Mouse (Mus musculus): Measurements from ENCODE around the gene Grhpr. TPM values are rescaled to one million over a fixed set of nuclear protein-coding genes. Genes with fewer than 3 reads are reported as not detected.
"Not testable (repeated sequence)": the region's sequence is repeated elsewhere in the genome, so short reads cannot be mapped to it uniquely, and the experiment has no call there.

Grhpr gene
- total RNA-seq, 2 experiments from 2014 or later = 26.2 to 29.2 TPM

DNA sequence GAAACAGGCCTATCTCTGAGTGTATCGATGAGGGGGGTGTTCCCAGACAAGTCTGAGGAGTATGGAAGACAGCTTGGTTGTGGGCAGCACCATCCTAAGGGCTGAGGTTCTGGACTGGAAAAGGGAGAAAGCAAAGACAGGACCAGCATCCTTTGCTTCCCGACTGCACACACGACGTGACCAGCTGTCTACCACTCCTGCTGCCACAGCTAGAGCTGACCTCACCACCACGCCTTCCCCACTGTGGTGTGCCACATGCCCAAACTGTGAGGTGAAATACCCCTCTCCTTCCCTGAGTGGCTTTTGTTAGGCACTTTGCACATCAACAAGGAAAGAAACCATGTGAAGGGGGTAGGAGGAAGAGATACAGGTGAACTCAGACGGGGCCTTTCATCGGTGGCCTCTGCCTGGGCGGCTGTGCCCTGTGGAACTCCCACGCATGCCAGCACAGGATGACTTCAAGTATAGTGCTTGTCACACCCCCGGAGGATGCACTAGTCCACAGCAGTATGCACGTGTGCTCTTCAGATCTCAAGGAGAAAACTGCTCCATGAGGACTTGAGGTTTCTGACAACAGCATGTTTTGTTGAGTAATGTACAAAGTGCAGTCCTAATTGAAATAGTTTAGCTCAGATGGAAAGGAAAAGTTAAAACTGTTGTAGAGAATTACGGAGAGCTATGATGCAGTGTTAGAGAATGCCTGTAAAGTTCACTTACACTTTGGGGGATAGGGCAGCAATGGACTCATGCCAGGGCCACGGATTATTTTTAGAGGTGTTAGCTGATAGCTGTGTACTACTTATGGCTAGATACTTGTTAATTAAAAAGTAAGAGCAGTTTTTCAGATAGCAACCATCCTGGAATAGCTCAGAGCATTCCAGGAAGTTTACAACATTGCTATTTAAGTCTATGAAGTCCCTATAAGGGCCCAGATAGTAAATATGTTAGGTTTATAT, 56.5 kb downstream of the Grhpr start:
- Histone ChIP-seq H3K4me3 (no peak overlapping the region), H3K27ac (no peak overlapping the region)
- TF ChIP-seq CTCF (conservative IDR thresholded peaks at IDR 0.05) = no peak
- no peak for DNase-seq (ENCODE audit: low spot score in 2 of 2)

DNA sequence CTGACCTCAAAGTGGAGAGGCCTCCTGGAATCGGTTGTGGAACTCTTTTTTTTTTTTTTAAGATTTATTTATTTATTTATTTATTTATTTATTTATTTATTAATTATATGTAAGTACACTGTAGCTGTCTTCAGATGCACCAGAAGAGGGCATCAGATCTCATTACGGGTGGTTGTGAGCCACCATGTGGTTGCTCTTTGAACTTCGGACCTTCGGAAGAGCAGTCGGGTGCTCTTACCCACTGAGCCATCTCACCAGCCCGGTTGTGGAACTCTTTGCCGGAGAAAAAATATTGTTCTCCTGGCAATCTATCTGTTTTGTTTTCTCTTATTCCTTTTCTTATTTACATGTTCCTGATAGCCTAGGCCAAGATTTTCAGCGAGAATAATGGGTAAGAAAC, 57.7 kb downstream of the Grhpr start:
- H3K27ac ChIP-seq; H3K4me3 ChIP-seq; DNase-seq (ENCODE audit: low spot score in 2 of 2): not testable (repeated sequence)
- peak; percentile 71 for TF ChIP-seq CTCF (conservative IDR thresholded peaks at IDR 0.05)

DNA sequence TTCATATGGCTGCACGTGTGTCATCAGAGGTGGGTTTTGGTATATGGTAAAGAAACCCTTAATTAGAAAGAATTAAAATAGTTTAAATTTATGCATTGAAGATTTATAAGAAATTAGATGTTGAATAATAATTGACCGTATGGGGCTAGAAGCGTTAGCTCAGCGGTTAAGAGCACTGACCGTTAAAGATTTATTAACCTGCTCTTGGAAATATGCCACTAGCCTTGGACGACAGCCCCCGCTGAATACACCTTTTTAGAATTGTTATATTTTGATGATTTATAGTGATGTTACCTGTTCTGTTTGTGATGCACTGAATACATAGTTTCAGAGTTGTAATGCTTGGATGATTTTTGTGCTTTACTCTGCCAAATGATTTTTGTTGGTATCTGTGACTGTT, 58.4 kb downstream of the Grhpr start:
- not testable (repeated sequence) for H3K4me3 ChIP-seq; DNase-seq (ENCODE audit: low spot score in 2 of 2); H3K27ac ChIP-seq

Other genes starting within 250 kb of the Grhpr start
- gene Zcchc7, start 225.5 kb upstream of the Grhpr start, total RNA-seq (2021) = 10 to 100 TPM; 72.4 to 80.1 TPM
- gene Zbtb5, start 31.0 kb downstream of the Grhpr start, total RNA-seq (2021) = 10 to 100 TPM in 1 of 2 experiments, 1 to 10 TPM in 1; 9.3 to 10.1 TPM
- gene Polr1e, start 37.2 kb downstream of the Grhpr start, total RNA-seq (2021) = 10 to 100 TPM; 11.3 to 12.8 TPM
- 10 to 100 TPM; 46.1 to 48.0 TPM for gene Fbxo10, start 103.2 kb downstream of the Grhpr start, total RNA-seq (2021)
- gene Tomm5, start 126.7 kb downstream of the Grhpr start, total RNA-seq (2021) = 10 to 100 TPM; 58.4 to 67.6 TPM
- 10 to 100 TPM; 15.7 to 16.4 TPM for gene Frmpd1, start 203.5 kb downstream of the Grhpr start, total RNA-seq (2021)

Measured in layer of hippocampus, adult 2 months (tissue).